Mouse (Mus musculus): ENCODE results near the gene Myoc. TPM values are rescaled to one million over a fixed set of nuclear protein-coding genes. Genes with fewer than 3 reads are reported as not detected.

The Myoc gene
- polyA plus RNA-seq (2012; rRNA removed; ENCODE audit: low replicate concordance) = 4.8 and 8.3 TPM in 2 replicates

DNA sequence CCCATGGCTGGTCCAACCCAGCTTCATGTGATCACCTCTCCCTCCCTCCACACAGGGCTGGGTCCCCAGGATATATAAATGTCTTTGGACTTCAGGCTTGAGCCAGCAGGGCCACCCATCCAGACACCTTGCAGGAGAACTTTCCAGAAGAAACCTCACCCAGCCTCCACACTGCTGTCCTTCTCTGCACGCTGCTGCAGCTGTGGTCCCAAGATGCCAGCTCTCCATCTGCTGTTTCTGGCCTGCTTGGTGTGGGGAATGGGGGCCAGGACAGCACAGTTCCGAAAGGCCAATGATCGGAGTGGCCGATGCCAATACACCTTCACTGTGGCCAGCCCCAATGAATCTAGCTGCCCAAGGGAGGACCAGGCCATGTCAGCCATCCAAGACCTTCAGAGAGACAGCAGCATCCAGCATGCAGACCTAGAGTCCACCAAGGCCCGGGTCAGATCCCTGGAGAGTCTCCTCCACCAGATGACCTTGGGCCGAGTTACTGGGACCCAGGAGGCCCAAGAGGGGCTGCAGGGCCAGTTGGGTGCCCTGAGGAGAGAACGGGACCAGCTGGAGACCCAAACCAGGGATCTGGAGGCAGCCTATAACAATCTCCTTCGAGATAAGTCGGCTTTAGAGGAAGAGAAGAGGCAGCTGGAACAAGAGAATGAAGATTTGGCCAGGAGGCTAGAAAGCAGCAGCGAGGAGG, at the start of gene Myoc:
Myoc (plus strand) TSS at position 105 of the 700 bp plus-strand sequence.

DNA sequence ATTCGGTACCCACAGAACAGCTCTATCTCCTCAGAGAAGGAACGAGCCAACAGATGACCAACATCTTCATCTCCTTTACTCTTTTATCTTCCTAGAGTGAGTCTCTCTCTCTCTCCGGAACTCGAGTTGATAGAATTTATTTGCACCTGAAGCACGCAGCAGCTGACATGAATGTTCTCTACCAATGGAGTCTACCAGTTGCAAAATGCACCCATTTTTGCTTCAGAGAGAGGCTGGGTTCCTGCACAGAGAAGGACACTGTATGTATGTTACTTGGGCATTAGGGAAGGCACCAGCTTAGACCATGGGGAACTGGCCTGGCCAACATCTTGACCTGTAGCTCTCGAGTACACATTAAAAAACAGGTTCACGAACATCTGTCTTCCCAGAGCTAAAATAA, 19.2 kb downstream of the Myoc start, which contains the start of gene Myocos:
Myocos (minus strand) TSS at position 101 of the 400 bp plus-strand sequence.

Other genes with a start within 250 kb of the Myoc start
- gene Dnm3, start 161.1 kb upstream of the Myoc start, polyA plus RNA-seq (2012; rRNA removed; ENCODE audit: low replicate concordance) = 3.5 and 3.7 TPM in 2 replicates
- 4.4 and 12.4 TPM in 2 replicates for gene Mettl13, start 90.6 kb upstream of the Myoc start, polyA plus RNA-seq (2012; rRNA removed; ENCODE audit: low replicate concordance)
- 9.7 and 15.1 TPM in 2 replicates for gene Vamp4, start 68.6 kb upstream of the Myoc start, polyA plus RNA-seq (2012; rRNA removed; ENCODE audit: low replicate concordance)
- not detected in 2 replicates for gene Myocos, start 19.1 kb downstream of the Myoc start, polyA plus RNA-seq (2012; rRNA removed; ENCODE audit: low replicate concordance)
- gene Prrc2c, start 101.4 kb downstream of the Myoc start, polyA plus RNA-seq (2012; rRNA removed; ENCODE audit: low replicate concordance) = 20.2 and 49.4 TPM in 2 replicates
- gene Fmo4, start 174.8 kb downstream of the Myoc start, polyA plus RNA-seq (2012; rRNA removed; ENCODE audit: low replicate concordance) = 0.48 and 1.0 TPM in 2 replicates
- 102 and 125 TPM in 2 replicates for gene Fmo1, start 227.5 kb downstream of the Myoc start, polyA plus RNA-seq (2012; rRNA removed; ENCODE audit: low replicate concordance)

All from subcutaneous adipose tissue, adult 2 months (tissue).